In genomic region chr13:67853130-67853529, GRCm38 (mm10) we compare ENCODE assay signal across 37 mouse cellular contexts. TPM values are rescaled to one million over a fixed set of nuclear protein-coding genes. Genes with fewer than 3 reads are reported as not detected.
"Had no signal": no experiment of that assay in that cellular context is flagged by ENCODE, and none has a peak within 500 bp of the region (broad histone marks: within the 10 kb centered on the region; RNA-seq: fewer than 3 reads in every experiment).

No protein-coding gene starts in this region.

- DNase-seq: gastrocnemius, adult 2 months; gastrocnemius, postnatal 10 days; gastrocnemius, postnatal 25 days; heart, adult 18-20 months; heart, postnatal 10 days; heart, postnatal 4 days; kidney, adult 8-10 months; kidney, postnatal 10 days; kidney, postnatal 25 days; layer of hippocampus, adult 9-11 months; liver; liver, embryonic 13.5 days had no signal

- H3K36me3 ChIP-seq: heart, embryonic 10.5 days; heart, embryonic 12.5 days; hindbrain, embryonic 10.5 days; hindbrain, embryonic 12.5 days; intestine, embryonic 15.5 days; limb, embryonic 10.5 days; limb, embryonic 12.5 days; liver, embryonic 13.5 days; liver, embryonic 15.5 days had no signal

- H3K27me3 ChIP-seq: heart, embryonic 12.5 days; hindbrain, embryonic 12.5 days; intestine, embryonic 15.5 days; limb, embryonic 12.5 days; liver, embryonic 13.5 days; liver, embryonic 15.5 days had no signal

- H3K9me3 ChIP-seq: heart, embryonic 10.5 days; heart, embryonic 12.5 days; hindbrain, embryonic 10.5 days; hindbrain, embryonic 12.5 days; intestine, embryonic 15.5 days; limb, embryonic 10.5 days; limb, embryonic 12.5 days; liver, embryonic 13.5 days; liver, embryonic 15.5 days had no signal

- ATAC-seq: hindbrain, embryonic 16.5 days; inflammation-experienced regulatory T-cells, adult 6 months; intestine, embryonic 15.5 days; intestine, postnatal 0 days had no signal

- H3K4me3 ChIP-seq: gastrocnemius, adult 2 months; heart, embryonic 10.5 days; heart, embryonic 12.5 days; hindbrain, embryonic 10.5 days; hindbrain, embryonic 12.5 days; intestine, embryonic 15.5 days; left cerebral cortex, adult 2 months; limb, embryonic 10.5 days; limb, embryonic 12.5 days; liver, embryonic 13.5 days; liver, embryonic 15.5 days had no signal

- H3K9ac ChIP-seq: heart, embryonic 12.5 days; hindbrain, embryonic 12.5 days; hindbrain, embryonic 14.5 days; intestine, embryonic 15.5 days; limb, embryonic 12.5 days; liver, embryonic 13.5 days; liver, embryonic 15.5 days had no signal

- H3K4me2 ChIP-seq: heart, embryonic 12.5 days; hindbrain, embryonic 12.5 days; hindbrain, embryonic 14.5 days; intestine, embryonic 15.5 days; limb, embryonic 12.5 days; liver, embryonic 11.5 days; liver, embryonic 13.5 days; liver, embryonic 15.5 days had no signal

- H3K27ac ChIP-seq: gastrocnemius, adult 2 months; heart, embryonic 10.5 days; hindbrain, embryonic 10.5 days; hindbrain, embryonic 12.5 days; hindbrain, embryonic 14.5 days; intestine, embryonic 15.5 days; left cerebral cortex, adult 2 months; limb, embryonic 10.5 days; limb, embryonic 12.5 days; liver, embryonic 13.5 days; liver, embryonic 15.5 days had no signal

- H3K4me1 ChIP-seq: heart, embryonic 10.5 days; heart, embryonic 12.5 days; hindbrain, embryonic 10.5 days; hindbrain, embryonic 12.5 days; intestine, embryonic 15.5 days; limb, embryonic 10.5 days; limb, embryonic 12.5 days; liver, embryonic 13.5 days; liver, embryonic 15.5 days had no signal

RNA-seq across cellular contexts. Expression of gene BC048507, which starts 10.0 kb away (rescaled TPM):
- total RNA-seq: gastrocnemius, adult 2 months; gastrocnemius, postnatal 10 days; gastrocnemius, postnatal 25 days; gastrocnemius, postnatal 4 days; granulocyte monocyte progenitor cell, adult 5-6 weeks; heart, adult 18-20 months; heart, postnatal 10 days; heart, postnatal 25 days; heart, postnatal 4 days; layer of hippocampus, adult 8-10 months; layer of hippocampus, postnatal 25 days; left cerebral cortex, adult 2 months; left cerebral cortex, postnatal 14 days; left cerebral cortex, postnatal 36 days had no signal
- polyA plus RNA-seq: frontal cortex, adult 2 months; heart, embryonic 10.5 days; heart, embryonic 12.5 days; heart, embryonic 14.5 days; heart, embryonic 16.5 days; hindbrain, embryonic 10.5 days; hindbrain, embryonic 12.5 days; hindbrain, embryonic 14.5 days; hindbrain, embryonic 16.5 days; inflammation-experienced regulatory T-cells, adult 6 months; intestine, embryonic 15.5 days; intestine, postnatal 0 days; limb, embryonic 10.5 days; limb, embryonic 12.5 days; limb, embryonic 14.5 days; liver, embryonic 11.5 days; liver, embryonic 13.5 days; liver, embryonic 15.5 days had no signal

RNA-seq across cellular contexts. Expression of gene Gm10037, which starts 22.2 kb away (rescaled TPM):
- total RNA-seq: gastrocnemius, postnatal 10 days; granulocyte monocyte progenitor cell, adult 5-6 weeks had no signal
- polyA plus RNA-seq: inflammation-experienced regulatory T-cells, adult 6 months had no signal
